Mouse (Mus musculus): ENCODE results near the gene Cables2. TPM values are rescaled to one million over a fixed set of nuclear protein-coding genes. Genes with fewer than 3 reads are reported as not detected.
A peak's percentile ranks its signal among the peaks of the same experiment; 100 is the strongest.

Gene Cables2
- 3.4 and 3.5 TPM in 2 replicates for polyA plus RNA-seq (2015; fragmentation: Nextera tagmentation; extraction: Ambion mirVana)

- peak within 1 kb of the TSS; percentile 91 for H3K9ac ChIP-seq
- no peaks in the 10 kb centered on the region for H3K9me3 ChIP-seq (replicated peaks)
- peak within 1 kb of the TSS; percentile 82 for H3K4me3 ChIP-seq (replicated peaks)
- H3K36me3 ChIP-seq (replicated peaks): 0 out of 2 replicates have a peak, but pooled peaks cover 9% of the 10 kb centered on the region
- H3K4me2 ChIP-seq: peak within 1 kb of the TSS; percentile 98
- H3K27me3 ChIP-seq: peaks cover 11% of the 10 kb centered on the region; the same call in 1 of the 2 replicates
- peak; percentile 94 for ATAC-seq (ENCODE audit: insufficient read depth)
- peak within 1 kb of the TSS; percentile 82 for H3K27ac ChIP-seq (replicated peaks)
- WGBS (ENCODE audit: insufficient replicate concordance): 4% methylated on average over 67 of the region's 68 CpGs
- peaks cover 64% of the 10 kb centered on the region for H3K4me1 ChIP-seq (replicated peaks)
These were observed at the start of gene Cables2 for GRCm38 (mm10) chr2:180273394-180274244. TSS of gene Cables2 (minus strand) at chr2:180273496.

DNA sequence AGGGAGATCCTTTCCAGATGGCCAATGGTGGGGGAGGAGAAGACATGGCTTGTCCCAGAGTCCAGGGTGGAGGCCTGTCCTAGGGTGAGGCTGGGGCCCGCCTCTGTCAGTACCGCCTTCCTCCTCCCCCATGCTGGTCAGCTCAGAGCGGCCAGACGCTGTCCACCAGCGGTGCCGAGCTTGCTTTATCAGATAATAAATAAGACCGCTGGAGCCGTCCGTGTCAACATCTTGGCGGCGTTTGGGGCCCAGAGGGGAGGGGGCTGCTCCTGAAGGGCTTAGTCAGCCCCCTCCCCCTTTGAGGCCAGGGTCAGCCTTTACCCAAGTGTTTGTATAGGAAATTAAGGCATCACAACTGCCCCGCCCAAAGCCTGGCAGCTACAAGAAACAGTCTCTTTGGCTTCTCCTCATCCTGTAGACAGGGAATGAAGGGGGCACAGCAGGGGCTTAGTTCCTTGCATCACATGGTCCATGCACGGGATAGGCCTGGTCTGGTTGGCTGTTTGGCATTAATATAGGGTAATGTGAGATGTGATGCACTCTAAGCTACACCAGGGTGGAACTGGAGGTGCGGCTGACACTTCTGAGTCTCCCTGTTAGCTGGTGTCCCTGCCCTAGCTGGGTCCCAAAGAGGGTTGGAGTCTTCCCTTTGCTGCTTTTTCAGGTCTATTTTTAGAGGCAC, 49.5 kb upstream of the Cables2 start:
- Histone ChIP-seq H3K4me1 (replicated peaks) (no peaks in the 10 kb centered on the region), H3K4me2 (no peak overlapping the region), H3K36me3 (replicated peaks) (no peaks in the 10 kb centered on the region), H3K4me3 (replicated peaks) (no peak overlapping the region), H3K27ac (replicated peaks) (no peak overlapping the region), H3K9me3 (replicated peaks) (no peaks in the 10 kb centered on the region), H3K9ac (no peak overlapping the region), H3K27me3 (no peaks in the 10 kb centered on the region)
- WGBS (ENCODE audit: insufficient replicate concordance): 49% methylated on average over 14 of the region's 14 CpGs
- ATAC-seq (ENCODE audit: insufficient read depth): no peak

- no peaks in the 10 kb centered on the region for H3K36me3 ChIP-seq (replicated peaks)
- H3K27me3 ChIP-seq: no peaks in the 10 kb centered on the region
- 53% methylated on average over 4 of the region's 4 CpGs for WGBS (ENCODE audit: insufficient replicate concordance)
- H3K9ac ChIP-seq: no peak overlapping the region
- no peak overlapping the region for H3K4me2 ChIP-seq
- no peak overlapping the region for H3K4me3 ChIP-seq (replicated peaks)
- H3K9me3 ChIP-seq (replicated peaks): no peaks in the 10 kb centered on the region
- no peaks in the 10 kb centered on the region for H3K4me1 ChIP-seq (replicated peaks)
- no peak overlapping the region for H3K27ac ChIP-seq (replicated peaks)
- no peak for ATAC-seq (ENCODE audit: insufficient read depth)
These were observed 46.9 kb upstream of the Cables2 start for GRCm38 (mm10) chr2:180320216-180320615.

- no peak overlapping the region for H3K4me3 ChIP-seq (replicated peaks)
- no peaks in the 10 kb centered on the region for H3K36me3 ChIP-seq (replicated peaks)
- no peaks in the 10 kb centered on the region for H3K27me3 ChIP-seq
- no peak for ATAC-seq (ENCODE audit: insufficient read depth)
- 61% methylated on average over 7 of the region's 7 CpGs for WGBS (ENCODE audit: insufficient replicate concordance)
- no peak overlapping the region for H3K4me2 ChIP-seq
- no peaks in the 10 kb centered on the region for H3K4me1 ChIP-seq (replicated peaks)
- no peak overlapping the region for H3K9ac ChIP-seq
- no peaks in the 10 kb centered on the region for H3K9me3 ChIP-seq (replicated peaks)
- no peak overlapping the region for H3K27ac ChIP-seq (replicated peaks)
These were observed 44.3 kb upstream of the Cables2 start for GRCm38 (mm10) chr2:180317591-180317990.

GRCm38 (mm10) chr2:180314292-180314691, 41.0 kb upstream of the Cables2 start:
- Histone ChIP-seq H3K9me3 (replicated peaks) (no peaks in the 10 kb centered on the region), H3K4me3 (replicated peaks) (no peak overlapping the region), H3K9ac (no peak overlapping the region), H3K4me2 (no peak overlapping the region), H3K4me1 (replicated peaks) (no peaks in the 10 kb centered on the region), H3K27ac (replicated peaks) (no peak overlapping the region), H3K27me3 (no peaks in the 10 kb centered on the region), H3K36me3 (replicated peaks) (no peaks in the 10 kb centered on the region)
- ATAC-seq (ENCODE audit: insufficient read depth): no peak
- 52% methylated on average over 2 of the region's 2 CpGs for whole genome bisulfite sequencing (ENCODE audit: insufficient replicate concordance)

- H3K9ac ChIP-seq: no peak overlapping the region
- WGBS (ENCODE audit: insufficient replicate concordance): 52% methylated on average over 4 of the region's 4 CpGs
- no peak overlapping the region for H3K27ac ChIP-seq (replicated peaks)
- no peaks in the 10 kb centered on the region for H3K4me1 ChIP-seq (replicated peaks)
- no peaks in the 10 kb centered on the region for H3K9me3 ChIP-seq (replicated peaks)
- H3K4me2 ChIP-seq: no peak overlapping the region
- ATAC-seq (ENCODE audit: insufficient read depth): no peak
- H3K4me3 ChIP-seq (replicated peaks): no peak overlapping the region
- H3K36me3 ChIP-seq (replicated peaks): no peaks in the 10 kb centered on the region
- no peaks in the 10 kb centered on the region for H3K27me3 ChIP-seq
These were observed 37.9 kb upstream of the Cables2 start for GRCm38 (mm10) chr2:180311147-180311546.

GRCm38 (mm10) chr2:180307680-180308079, 34.4 kb upstream of the Cables2 start:
- Histone ChIP-seq H3K4me1 (replicated peaks) (no peaks in the 10 kb centered on the region), H3K36me3 (replicated peaks) (no peaks in the 10 kb centered on the region), H3K27ac (replicated peaks) (no peak overlapping the region), H3K4me3 (replicated peaks) (no peak overlapping the region), H3K27me3 (no peaks in the 10 kb centered on the region), H3K4me2 (no peak overlapping the region), H3K9me3 (replicated peaks) (no peaks in the 10 kb centered on the region), H3K9ac (no peak overlapping the region)
- WGBS (ENCODE audit: insufficient replicate concordance): 30% methylated on average over 2 of the region's 2 CpGs
- no peak for ATAC-seq (ENCODE audit: insufficient read depth)

DNA sequence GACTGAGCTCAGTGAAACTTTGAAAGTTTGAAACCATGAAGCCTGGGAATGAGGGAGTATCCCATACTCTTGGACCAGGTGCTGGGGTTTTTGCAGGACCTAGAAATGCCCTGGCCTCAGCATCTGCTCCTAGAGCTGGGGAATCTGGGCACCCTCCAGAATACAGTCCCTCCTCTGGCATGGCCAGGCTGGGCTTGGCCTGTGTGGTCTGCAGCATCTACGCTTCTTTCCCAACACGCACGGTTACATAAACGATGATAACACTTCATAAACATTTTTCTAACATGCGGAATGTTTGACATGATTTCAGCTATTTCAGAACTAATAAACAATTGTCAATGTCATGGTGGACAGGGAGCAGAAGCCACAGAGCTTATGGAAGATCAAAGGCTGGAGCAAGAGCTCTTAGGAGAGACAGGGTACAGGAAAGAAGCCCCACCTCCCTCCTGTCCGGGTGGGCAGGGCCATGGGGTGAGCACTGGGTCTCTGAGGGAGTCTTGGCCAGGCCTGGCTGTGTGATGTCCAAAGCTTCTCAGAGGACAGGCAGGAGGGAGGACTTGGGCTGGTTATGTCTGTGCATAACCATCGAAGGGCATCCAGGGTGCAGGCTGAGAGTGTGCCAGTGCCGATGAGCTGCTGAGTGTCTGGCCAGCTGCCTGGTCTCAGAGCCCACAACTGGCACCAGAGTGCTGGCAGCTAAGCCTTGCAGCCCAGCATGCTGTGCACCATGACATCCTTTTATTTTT, 33.3 kb upstream of the Cables2 start:
- ATAC-seq (ENCODE audit: insufficient read depth): no peak
- Histone ChIP-seq H3K9me3 (replicated peaks) (no peaks in the 10 kb centered on the region), H3K4me2 (no peak overlapping the region), H3K4me3 (replicated peaks) (no peak overlapping the region), H3K36me3 (replicated peaks) (no peaks in the 10 kb centered on the region), H3K27me3 (no peaks in the 10 kb centered on the region), H3K27ac (replicated peaks) (no peak overlapping the region), H3K4me1 (replicated peaks) (no peaks in the 10 kb centered on the region), H3K9ac (no peak overlapping the region)
- WGBS (ENCODE audit: insufficient replicate concordance): 62% methylated on average over 8 of the region's 8 CpGs

GRCm38 (mm10) chr2:180306009-180306408, 32.7 kb upstream of the Cables2 start:
- ATAC-seq (ENCODE audit: insufficient read depth): no peak
- Histone ChIP-seq H3K9me3 (replicated peaks) (no peaks in the 10 kb centered on the region), H3K27ac (replicated peaks) (no peak overlapping the region), H3K9ac (no peak overlapping the region), H3K4me2 (no peak overlapping the region), H3K4me3 (replicated peaks) (no peak overlapping the region), H3K27me3 (no peaks in the 10 kb centered on the region), H3K36me3 (replicated peaks) (no peaks in the 10 kb centered on the region), H3K4me1 (replicated peaks) (0 out of 2 replicates have a peak, but pooled peaks cover 1% of the 10 kb centered on the region)
- 47% methylated on average over 2 of the region's 2 CpGs for WGBS (ENCODE audit: insufficient replicate concordance)

DNA sequence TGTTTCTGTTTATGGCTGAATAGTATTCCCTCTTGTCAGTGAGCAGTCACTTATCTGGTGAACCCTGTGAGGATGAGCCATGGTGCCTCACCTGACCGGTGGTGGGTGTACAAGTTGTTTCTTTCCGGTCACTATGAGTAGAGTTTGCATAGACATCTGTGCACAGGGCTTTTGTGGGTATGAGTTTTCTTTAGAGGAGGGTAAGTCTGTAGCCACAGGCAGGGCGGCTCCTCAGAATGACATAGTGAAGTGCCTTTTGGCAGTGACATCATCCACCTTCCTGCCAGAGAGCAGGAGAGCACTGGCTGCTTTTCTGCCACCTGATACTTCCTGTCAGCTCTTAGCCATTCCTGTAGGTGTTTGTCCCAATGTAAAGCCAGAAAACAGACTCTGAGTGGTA, 32.2 kb upstream of the Cables2 start:
- no peaks in the 10 kb centered on the region for H3K27me3 ChIP-seq
- H3K27ac ChIP-seq (replicated peaks): no peak overlapping the region
- no peak overlapping the region for H3K9ac ChIP-seq
- no peak for ATAC-seq (ENCODE audit: insufficient read depth)
- no peaks in the 10 kb centered on the region for H3K36me3 ChIP-seq (replicated peaks)
- H3K9me3 ChIP-seq (replicated peaks): no peaks in the 10 kb centered on the region
- WGBS (ENCODE audit: insufficient replicate concordance): 50% methylated on average over 3 of the region's 3 CpGs
- H3K4me2 ChIP-seq: no peak overlapping the region
- H3K4me3 ChIP-seq (replicated peaks): no peak overlapping the region
- peaks cover 7% of the 10 kb centered on the region; the same call in 1 of the 2 replicates for H3K4me1 ChIP-seq (replicated peaks)

DNA sequence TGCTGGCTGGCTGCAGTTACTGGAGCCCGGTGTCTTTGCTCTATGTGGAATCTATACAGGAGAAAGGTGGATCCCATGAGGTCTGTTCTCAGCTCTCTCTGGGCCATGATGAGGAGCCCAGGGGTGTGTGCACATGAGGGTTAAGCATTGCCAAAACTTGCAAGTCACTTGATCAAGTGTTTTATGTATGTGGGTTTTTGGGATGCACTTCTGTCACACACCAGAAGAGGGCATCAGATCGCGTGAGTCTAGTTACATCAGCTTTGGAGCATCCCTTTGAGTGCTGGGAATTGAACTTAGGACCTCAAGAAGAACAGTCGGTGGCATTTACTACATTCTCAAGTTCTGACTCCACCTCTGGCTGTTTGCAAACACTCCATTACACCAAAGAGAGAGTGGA, 31.3 kb upstream of the Cables2 start:
- Histone ChIP-seq H3K27ac (replicated peaks) (no peak overlapping the region), H3K9ac (no peak overlapping the region), H3K27me3 (no peaks in the 10 kb centered on the region), H3K4me3 (replicated peaks) (no peak overlapping the region), H3K9me3 (replicated peaks) (no peaks in the 10 kb centered on the region), H3K4me1 (replicated peaks) (peaks cover 9% of the 10 kb centered on the region; the same call in 1 of the 2 replicates), H3K36me3 (replicated peaks) (no peaks in the 10 kb centered on the region), H3K4me2 (no peak overlapping the region)
- 39% methylated on average over 4 of the region's 4 CpGs for WGBS (ENCODE audit: insufficient replicate concordance)
- no peak for ATAC-seq (ENCODE audit: insufficient read depth)
